Mouse (Mus musculus) E14TG2a.4 (cell line): ENCODE results near the gene Hoxb7.

Source experiments
- H3K27me3 ChIP-seq: 2 replicates; pipeline ENCODE4 v1.6.1; 2014; ENCODE audit warnings: low read length, control low read depth; ENCODE audit not compliant: insufficient read depth
- H3K36me3 ChIP-seq: 2 replicates; pipeline ENCODE4 v1.6.1; 2014; ENCODE audit warnings: low read length, control low read depth; ENCODE audit not compliant: insufficient read depth
- H3K4me1 ChIP-seq: replicated peaks from 2 replicates; pipeline ENCODE4 v1.6.1; 2014; ENCODE audit warnings: low read depth, low read length, control low read depth
- H3K4me3 ChIP-seq: replicated peaks from 2 replicates; pipeline ENCODE4 v1.5.1; 2014; ENCODE audit warnings: mild to moderate bottlenecking, low read length
- H3K9me3 ChIP-seq: 2 replicates; pipeline ENCODE4 v1.6.1; 2014; ENCODE audit warnings: low read length, control low read depth
- CTCF ChIP-seq: conservative IDR thresholded peaks from 2 replicates; pipeline ENCODE4 v1.5.1; 2014; ENCODE audit warnings: low read length
- NANOG ChIP-seq: IDR thresholded peaks from 2 replicates; pipeline ENCODE4 v1.6.1; 2014; ENCODE audit warnings: borderline replicate concordance, low read length, mixed read lengths
- POU5F1 ChIP-seq: IDR thresholded peaks from 2 replicates; pipeline ENCODE4 v1.6.1; 2014; ENCODE audit warnings: low read length, borderline replicate concordance

Gene Hoxb7

DNA sequence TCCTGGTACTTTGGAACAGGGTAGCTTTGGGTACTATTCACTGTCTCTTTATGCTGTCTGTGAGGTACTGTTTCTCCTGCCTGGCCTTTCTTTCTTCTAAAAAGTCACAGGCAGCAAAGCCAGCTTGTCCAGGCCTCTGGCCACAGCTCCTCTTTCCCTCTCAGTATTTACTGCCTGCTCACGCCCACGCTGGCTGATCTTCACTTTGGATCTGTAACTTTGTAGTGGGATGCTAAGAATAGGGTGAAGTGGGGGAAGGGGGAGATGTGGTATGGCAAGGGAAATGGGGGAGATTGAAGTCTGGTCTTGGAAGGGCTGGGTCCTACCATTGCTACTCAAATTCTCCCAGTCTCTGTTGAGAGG is 47.6 kb downstream of the Hoxb7 start:
- Histone ChIP-seq H3K9me3 (peaks cover 12% of the 10 kb centered on the region), H3K36me3 (no peaks in the 10 kb centered on the region), H3K27me3 (peaks cover 100% of the 10 kb centered on the region), H3K4me3 (no peak overlapping the region), H3K4me1 (peaks cover 38% of the 10 kb centered on the region)
- no peak for TF ChIP-seq NANOG
- TF ChIP-seq CTCF, result no peak
- no peak for TF ChIP-seq POU5F1

DNA sequence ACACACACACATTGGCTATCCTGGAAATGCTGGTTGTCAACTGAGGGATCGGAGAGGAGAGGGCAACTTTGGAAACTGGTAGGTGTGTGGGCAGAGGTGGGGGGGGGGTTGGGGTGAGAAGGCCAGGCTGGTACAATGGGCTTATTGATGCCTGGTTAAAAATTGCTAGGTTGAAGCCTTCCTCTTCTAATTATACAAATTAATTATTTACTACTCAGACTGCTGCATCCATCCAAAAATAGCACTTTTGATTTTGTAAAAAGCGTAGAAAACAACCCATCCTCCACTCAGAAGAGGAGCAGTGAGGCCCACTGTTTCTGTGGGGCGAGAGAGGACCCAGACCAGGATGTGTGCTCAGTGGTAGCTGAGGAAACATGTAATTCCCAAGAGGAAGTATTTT is 48.6 kb downstream of the Hoxb7 start:
- H3K9me3 ChIP-seq, result peaks cover 6% of the 10 kb centered on the region; the same call in 1 of the 2 replicates
- H3K4me3 ChIP-seq, result no peak overlapping the region
- peaks cover 100% of the 10 kb centered on the region for H3K27me3 ChIP-seq
- TF ChIP-seq NANOG, result no peak
- no peak for TF ChIP-seq POU5F1
- TF ChIP-seq CTCF, result no peak
- peaks cover 31% of the 10 kb centered on the region for H3K4me1 ChIP-seq
- H3K36me3 ChIP-seq, result no peaks in the 10 kb centered on the region

DNA sequence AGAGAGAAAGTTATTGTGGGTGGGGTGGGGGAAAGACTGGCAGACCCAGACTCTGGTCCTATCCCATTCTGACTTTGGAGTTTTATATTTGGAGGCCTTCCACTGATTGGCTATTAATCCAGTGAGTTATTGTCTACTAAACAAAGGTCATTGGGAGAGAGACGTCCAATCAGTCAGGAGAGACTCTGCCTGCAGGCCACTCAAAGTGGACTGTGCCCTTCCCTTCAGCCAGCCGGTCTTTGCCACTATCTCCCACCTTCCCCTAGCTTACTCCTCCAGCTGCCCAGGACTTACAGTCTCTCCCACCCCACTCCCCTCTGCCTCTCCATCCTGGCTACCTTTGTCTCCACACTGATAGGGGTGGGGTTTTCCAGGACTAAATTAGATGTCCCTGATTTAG is 50.2 kb downstream of the Hoxb7 start:
- H3K4me1 ChIP-seq, result peaks cover 27% of the 10 kb centered on the region
- TF ChIP-seq NANOG (no peak), POU5F1 (no peak), CTCF (no peak)
- H3K27me3 ChIP-seq, result peaks cover 100% of the 10 kb centered on the region
- H3K9me3 ChIP-seq, result 0 out of 2 replicates have a peak, but pooled peaks cover 3% of the 10 kb centered on the region
- H3K36me3 ChIP-seq, result no peaks in the 10 kb centered on the region
- H3K4me3 ChIP-seq, result no peak overlapping the region

DNA sequence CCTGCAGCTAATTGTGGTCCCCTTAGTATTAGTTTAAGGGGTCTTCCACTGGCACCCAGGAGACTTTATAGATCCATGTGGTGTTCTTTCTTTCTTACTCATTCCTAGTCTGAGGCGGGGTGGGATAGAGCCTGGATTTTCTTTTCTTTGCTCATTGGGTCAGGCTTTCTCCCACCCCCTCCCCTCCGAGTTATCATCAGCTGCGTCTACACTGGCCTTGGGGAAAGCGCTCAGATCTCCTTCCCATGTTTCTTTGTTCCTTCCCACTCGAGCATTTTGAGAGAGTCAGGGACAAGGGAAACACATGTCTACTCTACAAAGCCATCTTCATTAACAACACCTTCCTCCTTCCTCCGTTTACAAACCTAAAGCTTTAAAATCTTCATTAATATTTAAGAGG is 50.6 kb downstream of the Hoxb7 start:
- Histone ChIP-seq H3K27me3 (peaks cover 100% of the 10 kb centered on the region), H3K36me3 (no peaks in the 10 kb centered on the region), H3K4me3 (no peak overlapping the region), H3K9me3 (0 out of 2 replicates have a peak, but pooled peaks cover 3% of the 10 kb centered on the region), H3K4me1 (peaks cover 27% of the 10 kb centered on the region)
- no peak for TF ChIP-seq NANOG
- TF ChIP-seq CTCF, result no peak
- no peak for TF ChIP-seq POU5F1

DNA sequence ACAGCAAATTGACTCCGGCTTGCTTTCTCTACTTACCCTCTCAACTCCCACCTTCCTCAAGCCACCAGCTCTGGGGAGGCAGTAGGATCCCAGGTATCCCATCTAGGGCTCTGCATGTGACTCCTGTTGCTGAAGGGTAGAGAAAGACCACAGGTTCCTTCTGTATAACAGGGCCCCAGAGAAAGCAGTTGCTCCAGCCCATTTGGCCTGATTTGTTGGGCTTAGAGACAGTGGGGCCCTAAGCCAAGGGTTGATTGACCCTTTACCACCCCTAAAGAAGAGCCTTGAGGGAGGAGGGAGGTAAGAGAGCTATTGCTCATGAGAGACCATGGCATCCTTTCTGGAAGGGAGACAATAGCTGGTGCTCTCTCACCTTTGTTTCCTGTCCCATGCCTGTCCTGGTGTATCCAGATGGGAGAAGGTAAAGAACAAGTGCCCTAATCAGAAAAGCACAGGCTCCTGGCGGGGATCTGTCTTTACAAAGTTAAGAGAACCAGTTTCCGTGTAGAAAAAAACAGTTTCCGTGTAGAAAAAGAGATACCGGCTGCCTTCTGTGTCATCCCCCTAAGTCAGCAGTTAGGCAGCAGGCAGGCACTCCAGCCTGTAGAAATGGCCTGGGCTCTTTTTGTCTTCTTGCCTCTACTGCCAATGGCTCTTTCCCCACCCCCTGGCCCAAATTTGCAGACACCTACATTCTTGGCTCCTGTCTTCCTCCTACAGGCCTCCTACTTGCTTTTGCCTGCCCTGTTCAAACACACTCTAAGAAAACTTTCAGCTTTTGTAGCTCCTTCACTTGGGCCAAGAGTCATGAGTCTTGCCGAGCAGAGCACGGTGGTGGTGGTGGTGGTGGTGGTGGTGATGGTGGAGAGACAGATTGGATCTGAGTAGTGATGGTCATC is 52.8 kb downstream of the Hoxb7 start:
- Histone ChIP-seq H3K4me3 (no peak overlapping the region), H3K9me3 (0 out of 2 replicates have a peak, but pooled peaks cover 3% of the 10 kb centered on the region), H3K27me3 (peaks cover 100% of the 10 kb centered on the region), H3K4me1 (peaks cover 17% of the 10 kb centered on the region), H3K36me3 (no peaks in the 10 kb centered on the region)
- TF ChIP-seq POU5F1, result no peak
- TF ChIP-seq NANOG, result no peak
- no peak for TF ChIP-seq CTCF
